Mouse (Mus musculus) myocyte (in vitro differentiated cells): ENCODE results near the gene Rrp1. TPM values are rescaled to one million over a fixed set of nuclear protein-coding genes. Genes with fewer than 3 reads are reported as not detected.

Source experiments
- H3K27me3 ChIP-seq: one replicate; pipeline ENCODE4 v1.6.1; 2011; ENCODE audit not compliant: control insufficient read depth, insufficient read depth, insufficient read length
- H3K36me3 ChIP-seq: one replicate; pipeline ENCODE4 v1.6.1; 2011; ENCODE audit not compliant: control insufficient read depth, insufficient read depth
- H3K4me2 ChIP-seq: one replicate; pipeline ENCODE4 v1.6.1; 2011; ENCODE audit warnings: low read depth, control low read depth
- H3K4me3 ChIP-seq: one replicate; pipeline ENCODE4 v1.5.1; 2011; ENCODE audit warnings: mild to moderate bottlenecking, control low read depth, moderate library complexity
- H3K79me2 ChIP-seq: one replicate; pipeline ENCODE4 v1.6.1; 2011; ENCODE audit not compliant: control insufficient read depth, insufficient read depth
- H3ac ChIP-seq: one replicate; pipeline ENCODE4 v1.6.1; 2011; ENCODE audit not compliant: control insufficient read depth, insufficient read length
- CEBPB ChIP-seq: IDR thresholded peaks from 2 replicates; pipeline ENCODE4 v1.6.1; 2011; ENCODE audit warnings: mild to moderate bottlenecking, moderate library complexity; ENCODE audit not compliant: poor library complexity, insufficient read depth, severe bottlenecking
- E2F4 ChIP-seq: IDR thresholded peaks from one replicate; pipeline ENCODE4 v1.6.1; 2011; ENCODE audit warnings: mild to moderate bottlenecking, control low read depth, moderate library complexity; ENCODE audit not compliant: insufficient read depth
- MAX ChIP-seq: IDR thresholded peaks from one replicate; pipeline ENCODE4 v1.6.1; 2011; ENCODE audit warnings: low read depth, mild to moderate bottlenecking, control low read depth
- MYOD1 ChIP-seq, 3 experiments: IDR thresholded peaks; one replicate each; pipeline ENCODE4 v1.6.1; 2011; ENCODE audit warnings: control low read depth in 2 of 3, low read depth in 2 of 3, mild to moderate bottlenecking in 2 of 3, moderate library complexity in 1 of 3; ENCODE audit not compliant: insufficient read length in 2 of 3, control insufficient read depth in 1 of 3
- MYOG ChIP-seq, 3 experiments: IDR thresholded peaks; one replicate each; pipeline ENCODE4 v1.6.1; 2011; ENCODE audit warnings: control low read depth in 2 of 3, low read depth in 2 of 3, mild to moderate bottlenecking in 2 of 3; ENCODE audit not compliant: insufficient read length in 2 of 3, control insufficient read depth in 1 of 3, insufficient read depth in 1 of 3
- POLR2A ChIP-seq: IDR thresholded peaks from one replicate; pipeline ENCODE4 v1.6.1; 2011; ENCODE audit warnings: low read depth, mild to moderate bottlenecking, control low read depth, moderate library complexity; ENCODE audit not compliant: insufficient read length
- POLR2AphosphoS2 ChIP-seq: IDR thresholded peaks from one replicate; pipeline ENCODE4 v1.6.1; 2011; ENCODE audit warnings: low read depth, control low read depth; ENCODE audit not compliant: insufficient read length
- REST ChIP-seq: IDR thresholded peaks from one replicate; pipeline ENCODE4 v1.6.1; 2011; ENCODE audit warnings: mild to moderate bottlenecking, control low read depth, moderate library complexity; ENCODE audit not compliant: insufficient read depth, insufficient read length
- SRF ChIP-seq: IDR thresholded peaks from one replicate; pipeline ENCODE4 v1.6.1; 2011; ENCODE audit warnings: low read depth; ENCODE audit not compliant: control insufficient read depth, insufficient read length
- TCF12 ChIP-seq: IDR thresholded peaks from one replicate; pipeline ENCODE4 v1.6.1; 2011; ENCODE audit warnings: mild to moderate bottlenecking, control low read depth; ENCODE audit not compliant: poor library complexity, insufficient read depth, severe bottlenecking
- TCF3 ChIP-seq: IDR thresholded peaks from one replicate; pipeline ENCODE4 v1.6.1; 2011; ENCODE audit warnings: low read depth, control low read depth; ENCODE audit not compliant: insufficient read length
- USF1 ChIP-seq: IDR thresholded peaks from one replicate; pipeline ENCODE4 v1.6.1; 2011; ENCODE audit warnings: low read depth, mild to moderate bottlenecking, control low read depth, moderate library complexity
- polyA plus RNA-seq: library from polyadenylated mRNA; unstranded; fragments of >200 nt; fragmentation: generic; extraction: Trizol; gene quantifications from one replicate; pipeline ENCODE4 v1.2.1, GENCODE M21; 2012; ENCODE audit warnings: missing spikeins

Gene Rrp1
- polyA plus RNA-seq, 1 experiment = 180 TPM

DNA sequence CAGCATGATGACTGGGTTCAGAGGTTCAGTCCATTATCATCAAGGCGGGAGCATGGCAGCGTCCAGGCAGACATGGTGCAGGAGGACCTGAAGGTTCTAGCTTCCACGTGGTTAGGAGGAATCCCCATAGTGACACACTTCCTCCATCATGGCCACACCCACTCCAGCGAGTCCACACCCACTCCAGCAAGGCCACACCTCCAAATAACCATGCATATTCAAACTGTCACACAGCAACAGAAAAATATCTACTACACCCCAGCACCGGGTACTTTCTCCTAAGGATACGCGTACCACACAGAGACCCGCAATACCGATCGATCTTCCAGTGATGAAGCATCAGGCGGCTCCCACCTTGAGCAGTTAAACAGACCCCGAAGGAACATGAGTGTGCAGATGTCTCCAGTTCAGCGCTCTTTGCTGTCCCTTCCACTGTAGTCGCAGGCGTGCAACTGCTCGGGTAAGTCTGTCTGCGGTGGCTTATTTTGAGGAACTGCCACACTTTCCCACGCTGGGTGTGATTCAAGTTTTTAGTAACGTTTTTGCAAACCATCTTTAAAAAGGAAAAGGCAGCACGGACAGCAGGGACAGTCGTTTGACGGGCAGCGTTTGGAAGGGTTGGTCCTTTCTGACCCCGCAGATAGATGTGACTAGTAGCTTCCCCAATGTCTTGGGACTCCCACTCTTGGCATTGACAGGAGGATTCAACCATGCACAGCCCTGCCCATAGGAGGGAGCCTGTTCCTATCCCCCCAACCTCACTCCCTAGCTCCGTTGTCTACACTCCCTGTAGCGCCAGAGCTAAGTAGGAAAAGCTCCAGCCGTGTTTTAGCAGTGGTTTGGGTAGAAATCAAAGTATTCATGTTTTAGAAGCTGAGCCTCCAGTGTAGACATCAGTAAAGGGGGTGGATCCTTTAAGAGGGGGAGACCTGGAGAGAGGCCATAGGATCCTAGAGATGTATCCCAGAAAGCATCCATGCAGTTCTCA lies 39.9 kb downstream of the Rrp1 start:
- peaks cover 16% of the 10 kb centered on the region for H3K27me3 ChIP-seq
- H3K79me2 ChIP-seq = no peaks in the 10 kb centered on the region
- no peak overlapping the region for H3ac ChIP-seq
- H3K4me3 ChIP-seq = no peak overlapping the region
- TF ChIP-seq TCF12 = no peak
- no peak for TF ChIP-seq USF1
- no peak for TF ChIP-seq CEBPB
- TF ChIP-seq REST = no peak
- no peak for TF ChIP-seq MYOD1 (IDR thresholded peaks at IDR 0.05; ENCODE audit: control insufficient read depth in 1 of 3, insufficient read length in 2 of 3, low read depth in 2 of 3)
- TF ChIP-seq POLR2AphosphoS2 = no peak
- no peak for TF ChIP-seq SRF
- no peak for TF ChIP-seq MAX
- no peak for TF ChIP-seq POLR2A
- TF ChIP-seq MYOG (IDR thresholded peaks at IDR 0.05; ENCODE audit: control insufficient read depth in 1 of 3, insufficient read depth in 1 of 3, insufficient read length in 2 of 3, low read depth in 2 of 3) = no peak
- no peak for TF ChIP-seq TCF3
- no peak for TF ChIP-seq E2F4
- H3K4me2 ChIP-seq = no peak overlapping the region
- no peaks in the 10 kb centered on the region for H3K36me3 ChIP-seq

DNA sequence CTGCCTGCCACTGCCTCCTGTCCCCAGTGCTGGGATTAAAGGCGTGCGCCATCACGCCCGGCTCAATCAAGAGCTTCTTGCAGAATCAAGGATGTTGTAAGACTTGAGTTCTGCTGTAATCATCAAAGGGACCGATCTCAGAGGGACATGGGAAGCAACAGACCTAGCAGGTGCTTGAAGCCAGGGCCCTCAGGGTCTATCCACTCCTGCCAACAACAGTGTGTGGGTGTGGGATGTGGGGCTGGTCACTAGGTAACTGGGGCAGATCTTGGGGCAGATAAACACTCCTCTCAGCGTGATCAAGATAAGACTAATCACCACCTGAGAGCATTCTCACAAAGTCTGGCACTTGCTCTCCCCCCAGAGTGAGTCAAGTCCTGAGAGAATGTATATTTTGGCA lies 41.1 kb downstream of the Rrp1 start:
- H3K36me3 ChIP-seq = no peaks in the 10 kb centered on the region
- no peak overlapping the region for H3ac ChIP-seq
- no peak overlapping the region for H3K4me3 ChIP-seq
- TF ChIP-seq MAX (no peak), TCF3 (no peak), CEBPB (no peak), USF1 (no peak), MYOD1 (IDR thresholded peaks at IDR 0.05; ENCODE audit: control insufficient read depth in 1 of 3, insufficient read length in 2 of 3, low read depth in 2 of 3) (no peak), REST (no peak), TCF12 (no peak), E2F4 (no peak)
- peaks cover 16% of the 10 kb centered on the region for H3K27me3 ChIP-seq
- no peaks in the 10 kb centered on the region for H3K79me2 ChIP-seq
- no peak overlapping the region for H3K4me2 ChIP-seq

DNA sequence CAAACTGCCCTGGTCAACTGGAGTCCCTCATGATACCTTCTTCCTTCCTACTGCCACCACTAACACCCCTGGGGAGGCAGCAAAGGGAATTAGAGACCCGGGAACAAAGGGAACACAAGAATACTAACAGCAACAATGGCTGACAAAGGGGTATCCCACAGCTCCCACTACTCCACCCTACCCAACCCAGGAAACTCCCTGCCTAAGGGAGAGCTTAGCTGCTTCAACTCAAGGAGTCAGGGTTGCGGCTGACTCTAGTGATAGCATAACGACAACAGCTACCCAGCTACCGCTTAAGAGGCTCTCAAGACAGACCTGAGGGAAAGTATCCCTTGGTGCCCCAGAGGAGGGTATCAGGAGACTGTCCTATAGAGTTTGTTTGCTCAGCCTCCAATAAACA lies 45.3 kb downstream of the Rrp1 start:
- Histone ChIP-seq H3K4me3 (no peak overlapping the region), H3K36me3 (no peaks in the 10 kb centered on the region), H3K27me3 (peaks cover 5% of the 10 kb centered on the region), H3K4me2 (no peak overlapping the region), H3K79me2 (no peaks in the 10 kb centered on the region), H3ac (no peak overlapping the region)
- no peak for TF ChIP-seq SRF
- TF ChIP-seq USF1 = no peak
- TF ChIP-seq CEBPB = no peak
- no peak for TF ChIP-seq MYOG (IDR thresholded peaks at IDR 0.05; ENCODE audit: control insufficient read depth in 1 of 3, insufficient read depth in 1 of 3, insufficient read length in 2 of 3, low read depth in 2 of 3)
- TF ChIP-seq POLR2AphosphoS2 = no peak
- no peak for TF ChIP-seq TCF3
- TF ChIP-seq POLR2A = no peak
- no peak for TF ChIP-seq E2F4
- no peak for TF ChIP-seq MAX
- TF ChIP-seq REST = no peak
- TF ChIP-seq TCF12 = no peak
- TF ChIP-seq MYOD1 (IDR thresholded peaks at IDR 0.05; ENCODE audit: control insufficient read depth in 1 of 3, insufficient read length in 2 of 3, low read depth in 2 of 3) = no peak

DNA sequence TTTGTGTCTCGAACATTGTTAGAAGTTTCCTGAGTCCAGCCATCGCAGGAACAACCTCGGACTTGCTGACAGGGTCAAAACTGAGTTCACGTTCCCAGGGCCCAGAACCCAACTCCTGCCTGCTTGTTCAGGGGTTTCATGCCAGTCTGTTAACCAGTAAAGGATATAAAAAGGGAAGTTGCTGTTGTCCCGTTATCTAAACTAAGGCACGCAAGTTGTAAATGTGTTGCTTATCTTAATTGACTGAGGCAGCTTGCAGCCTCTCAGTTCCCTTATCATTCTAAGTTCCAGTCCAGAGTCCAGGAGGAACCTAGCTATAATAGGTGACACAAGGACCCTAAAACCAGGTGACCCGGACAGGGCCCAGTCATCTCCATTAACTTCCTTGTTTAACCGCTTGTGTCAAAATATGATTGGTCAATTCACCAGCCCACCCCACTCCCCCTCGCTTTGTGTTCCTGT lies 46.0 kb downstream of the Rrp1 start:
- Histone ChIP-seq H3K27me3 (peaks cover 4% of the 10 kb centered on the region), H3K79me2 (no peaks in the 10 kb centered on the region), H3ac (no peak overlapping the region), H3K4me2 (no peak overlapping the region), H3K4me3 (no peak overlapping the region), H3K36me3 (no peaks in the 10 kb centered on the region)
- no peak for TF ChIP-seq TCF3
- TF ChIP-seq CEBPB = no peak
- no peak for TF ChIP-seq MAX
- no peak for TF ChIP-seq TCF12
- no peak for TF ChIP-seq POLR2AphosphoS2
- no peak for TF ChIP-seq MYOG (IDR thresholded peaks at IDR 0.05; ENCODE audit: control insufficient read depth in 1 of 3, insufficient read depth in 1 of 3, insufficient read length in 2 of 3, low read depth in 2 of 3)
- TF ChIP-seq MYOD1 (IDR thresholded peaks at IDR 0.05; ENCODE audit: control insufficient read depth in 1 of 3, insufficient read length in 2 of 3, low read depth in 2 of 3) = no peak
- no peak for TF ChIP-seq USF1
- no peak for TF ChIP-seq POLR2A
- TF ChIP-seq REST = no peak
- no peak for TF ChIP-seq SRF
- no peak for TF ChIP-seq E2F4
